Mouse (Mus musculus) heart, embryonic 16.5 days (tissue): ENCODE data around the gene Galnt12. TPM values are rescaled to one million over a fixed set of nuclear protein-coding genes. Genes with fewer than 3 reads are reported as not detected.

Source experiments
- ATAC-seq: fragments of 200-750 bp; cut with Nextera tagmentation; replicated peaks from 2 replicates; pipeline ENCODE4 v1.8.0; 2017; ENCODE audit warnings: moderate number of reproducible peaks; ENCODE audit not compliant: insufficient read depth, low FRiP score; ENCODE audit errors: extremely low read depth
- H3K27ac ChIP-seq: fragments of 300-500 bp; sonication (generic); 2 replicates; pipeline ENCODE4 v1.5.1; 2014; ENCODE audit warnings: mild to moderate bottlenecking, low read length, control low read depth, moderate library complexity
- H3K27me3 ChIP-seq: fragments of 300-500 bp; sonication (generic); 2 replicates; pipeline ENCODE4 v1.6.1; 2014; ENCODE audit warnings: low read length, mixed read lengths; ENCODE audit not compliant: control insufficient read depth, insufficient read depth
- H3K36me3 ChIP-seq: fragments of 300-500 bp; sonication (generic); 2 replicates; pipeline ENCODE4 v1.6.1; 2014; ENCODE audit not compliant: control insufficient read depth, insufficient read depth
- H3K4me1 ChIP-seq: fragments of 300-500 bp; sonication (generic); 2 replicates; pipeline ENCODE4 v1.6.1; 2014; ENCODE audit warnings: low read length, mixed read lengths; ENCODE audit not compliant: control insufficient read depth, insufficient read depth
- H3K4me2 ChIP-seq: fragments of 300-500 bp; sonication (generic); 2 replicates; pipeline ENCODE4 v1.6.1; 2014; ENCODE audit warnings: low read depth, mild to moderate bottlenecking, control low read depth, low read length
- H3K4me3 ChIP-seq: fragments of 300-500 bp; sonication (generic); 2 replicates; pipeline ENCODE4 v1.5.1; 2014; ENCODE audit warnings: mild to moderate bottlenecking, control low read depth, low read length
- H3K9ac ChIP-seq: fragments of 300-500 bp; sonication (generic); 2 replicates; pipeline ENCODE4 v1.6.1; 2014; ENCODE audit warnings: low read length, control low read depth
- H3K9me3 ChIP-seq: fragments of 300-500 bp; sonication (generic); replicated peaks from 2 replicates; pipeline ENCODE4 v1.6.1; 2016; ENCODE audit warnings: low read length; ENCODE audit not compliant: control insufficient read depth
- WGBS: fragments of 180-500 bp; shearing (Covaris S2); extraction: QIAGEN DNeasy Blood & Tissue Kit; methylation state at CpG from one replicate; pipeline ENCODE4 v1.1.7; 2014; 5-methylcytosine and 5-hydroxymethylcytosine counted together
- polyA plus RNA-seq: library from polyadenylated mRNA; unstranded; fragments of >200 nt; fragmentation: Nextera tagmentation; extraction: Ambion mirVana; gene quantifications from 2 replicates; pipeline ENCODE4 v1.2.1, GENCODE M21; 2015

The Galnt12 gene
- polyA plus RNA-seq, 1 experiment from 2014 or later: 5.3 TPM

DNA sequence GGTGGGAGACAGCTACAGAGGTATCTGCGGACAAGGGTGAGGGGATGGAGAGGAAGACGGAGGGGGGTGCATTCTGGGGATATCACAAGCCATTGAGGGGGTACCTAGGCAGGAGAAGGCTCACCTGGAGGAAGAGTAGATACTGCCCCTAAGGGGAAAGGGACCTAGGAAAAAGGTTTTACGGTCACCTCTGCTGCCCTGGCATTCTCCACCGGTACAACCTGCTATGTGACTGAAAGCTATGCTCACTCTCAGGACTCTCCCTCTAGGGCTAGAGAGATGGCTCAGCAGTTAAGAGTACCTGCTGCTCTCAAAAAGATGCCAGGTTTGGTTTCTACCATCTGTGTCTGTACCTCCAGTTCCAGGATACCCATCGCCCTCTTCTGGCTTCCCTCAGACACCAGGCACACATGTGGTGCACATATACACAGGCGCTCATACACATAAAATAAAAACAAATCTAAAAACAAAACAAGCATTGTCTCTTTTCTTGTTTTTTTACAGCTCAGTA is 36.1 kb upstream of the Galnt12 start:
- H3K4me2 ChIP-seq: no peak overlapping the region

DNA sequence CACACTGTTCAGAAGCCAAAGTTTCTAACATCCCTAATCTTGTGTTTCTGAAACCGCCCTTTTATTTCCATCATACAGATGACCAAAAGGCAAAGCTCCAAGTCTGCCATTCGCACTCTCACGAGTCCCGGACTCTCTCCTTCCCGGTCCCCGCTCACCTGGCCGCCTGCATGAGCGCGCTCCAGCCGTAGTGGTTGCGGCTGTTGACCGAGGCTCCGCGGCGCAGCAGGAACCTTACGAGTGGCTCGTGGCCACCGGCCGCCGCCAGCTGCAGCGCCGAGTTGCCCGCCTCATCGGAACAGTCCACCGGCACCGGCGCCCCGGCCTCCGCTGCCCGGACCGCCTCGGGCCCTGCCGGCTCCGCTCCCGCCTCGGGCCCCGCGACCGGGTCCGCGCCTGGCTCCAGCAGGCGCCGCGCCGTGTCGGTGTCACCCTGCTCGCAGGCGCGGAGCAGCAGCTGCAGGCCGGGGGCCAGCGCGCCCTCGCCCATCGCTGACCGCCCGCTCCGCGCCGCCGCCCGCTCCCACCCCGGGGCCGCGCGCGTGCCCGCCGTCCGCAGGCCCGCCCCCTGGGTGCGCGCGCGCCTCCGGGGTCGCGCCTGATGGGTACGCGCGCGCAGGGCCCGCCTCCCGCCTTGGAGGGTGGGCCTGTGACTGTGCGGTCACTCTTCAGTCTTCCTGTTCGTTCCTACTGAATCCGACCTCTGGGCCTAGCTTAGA is 34.8 kb upstream of the Galnt12 start, which contains the start of gene Anks6:
TSS of gene Anks6 (minus strand) at position 637 of the 719 bp plus-strand sequence.
- under 1% methylated on average over 85 of the region's 86 CpGs for WGBS
- ATAC-seq: peak; percentile 90
- Histone ChIP-seq H3K27ac (peak within 1 kb of the TSS; percentile 54; the same call in 1 of the 2 replicates), H3K36me3 (no peaks in the 10 kb centered on the region), H3K4me1 (peaks cover 4% of the 10 kb centered on the region; the same call in 1 of the 2 replicates), H3K9me3 (no peaks in the 10 kb centered on the region), H3K4me3 (peak within 1 kb of the TSS; percentile 71), H3K27me3 (no peaks in the 10 kb centered on the region), H3K9ac (peak within 1 kb of the TSS; percentile 83), H3K4me2 (peak within 1 kb of the TSS; percentile 90)

More for the DNA sequence above, 36.1 kb upstream of the Galnt12 start:
- H3K9ac ChIP-seq: no peak overlapping the region
- peaks cover 4% of the 10 kb centered on the region; the same call in 1 of the 2 replicates for H3K4me1 ChIP-seq
- no peak overlapping the region for H3K27ac ChIP-seq
- no peaks in the 10 kb centered on the region for H3K27me3 ChIP-seq
- H3K36me3 ChIP-seq: no peaks in the 10 kb centered on the region
- ATAC-seq: no peak
- no peaks in the 10 kb centered on the region for H3K9me3 ChIP-seq
- WGBS: 93% methylated on average over 6 of the region's 6 CpGs
- H3K4me3 ChIP-seq: no peak overlapping the region

- Histone ChIP-seq H3K27me3 (no peaks in the 10 kb centered on the region), H3K4me3 (peak overlapping the region; percentile 71), H3K9me3 (no peaks in the 10 kb centered on the region), H3K4me1 (peaks cover 4% of the 10 kb centered on the region; the same call in 1 of the 2 replicates), H3K27ac (no peak overlapping the region), H3K36me3 (no peaks in the 10 kb centered on the region), H3K9ac (peak overlapping the region; percentile 83), H3K4me2 (peak overlapping the region; percentile 90)
- WGBS: 29% methylated on average over 25 of the region's 25 CpGs
- peak; percentile 16; the same call in 1 of the 2 replicates for ATAC-seq
Measured at GRCm38 (mm10) chr4:47057510-47058325, 34.0 kb upstream of the Galnt12 start.

- Histone ChIP-seq H3K4me3 (no peak overlapping the region), H3K9ac (no peak overlapping the region), H3K27ac (no peak overlapping the region), H3K36me3 (no peaks in the 10 kb centered on the region), H3K9me3 (no peaks in the 10 kb centered on the region), H3K4me2 (no peak overlapping the region), H3K4me1 (peaks cover 4% of the 10 kb centered on the region; the same call in 1 of the 2 replicates), H3K27me3 (no peaks in the 10 kb centered on the region)
- ATAC-seq: no peak
- WGBS: 19% methylated on average over 1 of the region's 1 CpGs
Measured at GRCm38 (mm10) chr4:47060900-47061299, 30.8 kb upstream of the Galnt12 start.

DNA sequence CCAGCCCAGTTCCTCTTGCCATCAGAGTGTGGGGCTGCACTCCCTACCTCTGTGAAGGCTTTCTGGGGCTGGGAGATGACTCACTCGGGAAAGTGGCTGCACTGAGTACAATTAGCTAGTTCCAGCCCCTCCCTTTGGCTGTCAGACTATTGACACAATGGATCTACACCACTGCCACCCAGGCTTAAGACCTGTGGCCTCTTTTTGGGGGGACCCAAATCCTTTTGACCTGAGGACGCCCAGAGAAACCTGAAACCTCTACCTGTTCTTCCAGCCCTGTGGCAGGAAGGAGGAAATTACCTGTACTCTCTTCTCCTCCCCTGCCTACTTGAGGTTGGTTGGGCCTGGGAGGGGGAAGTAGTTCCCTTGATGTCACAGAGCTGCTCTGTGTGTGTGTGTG is 16.7 kb upstream of the Galnt12 start:
- 36% methylated on average over 2 of the region's 2 CpGs for WGBS
- Histone ChIP-seq H3K9me3 (no peaks in the 10 kb centered on the region), H3K36me3 (no peaks in the 10 kb centered on the region), H3K4me2 (no peak overlapping the region), H3K4me1 (no peaks in the 10 kb centered on the region), H3K9ac (no peak overlapping the region), H3K4me3 (no peak overlapping the region), H3K27ac (no peak overlapping the region), H3K27me3 (no peaks in the 10 kb centered on the region)
- ATAC-seq: no peak

DNA sequence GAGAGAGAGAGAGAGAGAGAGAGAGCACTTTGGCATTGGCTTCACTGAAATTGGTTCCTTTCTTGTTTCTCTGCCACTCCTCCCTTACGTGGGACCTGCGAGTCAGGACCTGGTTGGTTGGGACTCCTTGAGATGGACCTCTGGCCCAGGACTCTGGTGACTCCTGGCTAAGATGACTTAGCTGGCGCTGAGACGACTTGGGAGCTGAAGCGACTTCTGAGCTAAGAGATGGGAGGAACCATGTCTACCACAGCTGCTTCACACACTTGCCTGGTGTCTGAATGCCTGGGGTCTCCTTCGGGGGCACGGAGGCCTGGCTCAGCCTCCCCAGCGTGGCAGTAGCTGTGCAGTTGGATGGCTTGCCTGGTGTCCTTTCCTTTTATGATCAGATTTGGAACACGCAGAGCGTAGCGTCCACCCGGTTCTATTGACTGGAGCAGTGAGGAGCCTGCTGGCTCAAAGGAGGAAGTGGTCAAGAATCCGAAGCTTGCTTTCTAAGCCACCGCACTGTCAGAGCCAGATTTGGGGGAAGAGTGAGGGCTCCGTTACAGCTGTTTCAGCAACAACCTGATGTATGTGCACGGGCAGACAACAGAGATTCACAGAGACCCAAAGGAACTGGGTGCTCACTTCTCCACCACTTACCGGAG is 11.6 kb upstream of the Galnt12 start:
- H3K4me3 ChIP-seq: no peak overlapping the region
- no peaks in the 10 kb centered on the region for H3K4me1 ChIP-seq
- no peak for ATAC-seq
- H3K27me3 ChIP-seq: no peaks in the 10 kb centered on the region
- WGBS: 87% methylated on average over 17 of the region's 17 CpGs
- no peak overlapping the region for H3K9ac ChIP-seq
- no peaks in the 10 kb centered on the region for H3K9me3 ChIP-seq
- no peak overlapping the region for H3K27ac ChIP-seq
- no peak overlapping the region for H3K4me2 ChIP-seq
- no peaks in the 10 kb centered on the region for H3K36me3 ChIP-seq

DNA sequence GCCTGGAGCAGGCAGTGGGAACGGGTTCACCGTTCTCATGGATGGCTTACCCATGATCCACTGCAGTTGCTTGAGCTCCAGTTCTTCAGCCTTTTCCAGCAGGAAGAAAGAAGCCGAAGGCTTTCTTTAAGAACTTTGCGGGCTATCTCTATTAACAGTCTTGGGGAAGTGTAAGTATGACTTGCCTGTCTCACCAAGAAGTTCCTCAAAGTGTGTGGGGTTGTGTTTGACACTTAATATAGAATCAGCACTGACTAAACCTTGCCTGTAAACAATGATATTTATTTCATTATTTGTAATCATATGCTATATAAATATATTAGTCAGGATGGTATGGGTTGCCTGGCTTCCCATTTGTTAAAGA is 11.1 kb upstream of the Galnt12 start:
- ATAC-seq: no peak
- Histone ChIP-seq H3K9ac (no peak overlapping the region), H3K9me3 (no peaks in the 10 kb centered on the region), H3K4me2 (no peak overlapping the region), H3K36me3 (no peaks in the 10 kb centered on the region), H3K27ac (no peak overlapping the region), H3K4me1 (no peaks in the 10 kb centered on the region), H3K27me3 (no peaks in the 10 kb centered on the region), H3K4me3 (no peak overlapping the region)
- WGBS: 85% methylated on average over 4 of the region's 4 CpGs

DNA sequence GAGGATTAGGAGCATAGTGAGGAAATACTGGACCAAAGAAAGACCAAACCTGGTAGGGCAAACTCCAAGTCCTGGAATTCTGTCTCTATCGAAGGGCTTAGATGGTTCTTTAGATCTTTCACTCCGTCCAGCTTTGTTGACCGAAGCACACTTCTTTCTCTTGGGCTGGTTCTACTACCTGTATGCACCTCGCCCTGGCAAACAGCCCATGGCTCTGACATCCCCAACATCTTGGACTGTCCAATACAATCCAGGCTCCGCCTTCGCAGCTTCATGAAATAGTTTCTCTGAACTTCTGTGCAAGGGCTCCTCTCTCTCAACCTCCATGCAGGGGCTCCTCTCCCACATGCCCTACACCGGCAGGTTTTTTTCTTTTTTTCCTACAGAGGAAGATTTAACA is 7.9 kb upstream of the Galnt12 start:
- 85% methylated on average over 7 of the region's 7 CpGs for WGBS
- no peak overlapping the region for H3K9ac ChIP-seq
- no peak for ATAC-seq
- H3K27ac ChIP-seq: no peak overlapping the region
- no peak overlapping the region for H3K4me2 ChIP-seq
- no peaks in the 10 kb centered on the region for H3K4me1 ChIP-seq
- no peak overlapping the region for H3K4me3 ChIP-seq
- no peaks in the 10 kb centered on the region for H3K27me3 ChIP-seq
- no peaks in the 10 kb centered on the region for H3K36me3 ChIP-seq
- no peaks in the 10 kb centered on the region for H3K9me3 ChIP-seq
